Mouse (Mus musculus) limb, embryonic 14.5 days (tissue): Measurements from ENCODE around the gene Rxfp3. TPM values are rescaled to one million over a fixed set of nuclear protein-coding genes. Genes with fewer than 3 reads are reported as not detected.
"Not testable (repeated sequence)": the region's sequence is repeated elsewhere in the genome, so short reads cannot be mapped to it uniquely, and the experiment has no call there.

Source experiments
- ATAC-seq: fragments of 200-750 bp; cut with Nextera tagmentation; 2 replicates; pipeline ENCODE4 v1.8.0; 2017; ENCODE audit warnings: low read depth, moderate number of reproducible peaks, moderate TSS enrichment; ENCODE audit not compliant: low FRiP score
- DNase-seq: peaks from one replicate; pipeline ENCODE4 v3.0.0-alpha.2; 2015; ENCODE audit warnings: low spot score
- H3K27ac ChIP-seq: fragments of 300-500 bp; sonication (generic); replicated peaks from 2 replicates; pipeline ENCODE4 v1.5.1; 2014; ENCODE audit warnings: low read depth, mild to moderate bottlenecking, low read length, moderate library complexity, mixed read lengths
- H3K27me3 ChIP-seq: fragments of 300-500 bp; sonication (generic); 2 replicates; pipeline ENCODE4 v1.6.1; 2014; ENCODE audit warnings: low read length, mixed read lengths; ENCODE audit not compliant: control insufficient read depth, insufficient read depth
- H3K36me3 ChIP-seq: fragments of 300-500 bp; sonication (generic); 2 replicates; pipeline ENCODE4 v1.6.1; 2014; ENCODE audit warnings: mild to moderate bottlenecking, low read length, moderate library complexity, mixed read lengths; ENCODE audit not compliant: control insufficient read depth, insufficient read depth
- H3K4me1 ChIP-seq: fragments of 300-500 bp; sonication (generic); 2 replicates; pipeline ENCODE4 v1.6.1; 2014; ENCODE audit warnings: antibody characterized with exemption, low read length, mixed read lengths; ENCODE audit not compliant: control insufficient read depth, insufficient read depth
- H3K4me2 ChIP-seq: fragments of 300-500 bp; sonication (generic); replicated peaks from 2 replicates; pipeline ENCODE4 v1.6.1; 2014; ENCODE audit warnings: low read depth, mild to moderate bottlenecking, low read length, moderate library complexity; ENCODE audit not compliant: severe bottlenecking
- H3K4me3 ChIP-seq: fragments of 300-500 bp; sonication (generic); replicated peaks from 2 replicates; pipeline ENCODE4 v1.5.1; 2014; ENCODE audit warnings: low read length
- H3K9ac ChIP-seq: fragments of 300-500 bp; sonication (generic); 2 replicates; pipeline ENCODE4 v1.6.1; 2014; ENCODE audit warnings: mild to moderate bottlenecking, low read depth, low read length, moderate library complexity; ENCODE audit not compliant: severe bottlenecking
- H3K9me3 ChIP-seq: fragments of 300-500 bp; sonication (generic); 2 replicates; pipeline ENCODE4 v1.6.1; 2016; ENCODE audit warnings: low read length; ENCODE audit not compliant: control insufficient read depth
- POLR2A ChIP-seq: fragments of 200-500 bp; IDR thresholded peaks from 2 replicates; pipeline ENCODE4 v1.8.0; 2012; ENCODE audit warnings: inconsistent platforms, mild to moderate bottlenecking, moderate library complexity, borderline replicate concordance; ENCODE audit not compliant: insufficient read depth, insufficient read length; ENCODE audit errors: extremely low read depth
- WGBS: fragments of 180-500 bp; shearing (Covaris S2); extraction: QIAGEN DNeasy Blood & Tissue Kit; methylation state at CpG from one replicate; pipeline ENCODE4 v1.1.7; 2014; 5-methylcytosine and 5-hydroxymethylcytosine counted together
- polyA plus RNA-seq, 2 experiments: library from polyadenylated mRNA; depleted of rRNA in 1 of 2; stranded (reverse) in 1 of 2; unstranded in 1 of 2; fragments of >200 nt; fragmentation: Nextera tagmentation in 1 of 2; extraction: Ambion mirVana in 1 of 2; gene quantifications; 2 replicates each; pipeline versions ENCODE4 v1.2.1 to v1.2.3; 2012 to 2014

Gene Rxfp3
- polyA plus RNA-seq, 2 experiments, result 0.72 to 0.81 TPM

DNA sequence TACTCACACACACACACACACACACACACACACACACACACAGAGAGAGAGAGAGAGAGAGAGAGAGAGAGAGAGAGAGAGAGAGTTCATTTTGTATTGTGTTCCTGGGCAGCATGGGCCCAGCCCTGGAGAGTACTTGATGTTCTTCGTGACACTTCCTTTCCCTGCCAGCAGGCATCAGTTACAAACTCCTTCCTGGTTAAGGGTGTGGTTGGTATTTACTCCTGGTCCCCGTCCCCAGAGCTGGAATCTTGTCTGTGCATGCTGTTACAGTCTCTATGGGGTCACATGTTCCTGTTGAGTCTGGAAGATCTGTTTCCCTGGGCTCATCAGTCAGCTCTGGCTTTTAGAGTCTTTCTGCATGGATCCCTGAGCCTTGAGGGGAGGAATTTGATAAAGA lies 47.4 kb downstream of the Rxfp3 start:
- no peak overlapping the region for H3K9ac ChIP-seq
- H3K27ac ChIP-seq, result no peak overlapping the region
- H3K4me2 ChIP-seq, result no peak overlapping the region
- H3K9me3 ChIP-seq, result no peaks in the 10 kb centered on the region
- TF ChIP-seq POLR2A, result no peak
- peaks cover 27% of the 10 kb centered on the region for H3K36me3 ChIP-seq
- ATAC-seq (no peak), DNase-seq (no peak)
- WGBS, result 50% methylated on average over 2 of the region's 2 CpGs
- no peaks in the 10 kb centered on the region for H3K27me3 ChIP-seq
- no peak overlapping the region for H3K4me3 ChIP-seq
- no peaks in the 10 kb centered on the region for H3K4me1 ChIP-seq

GRCm38 (mm10) chr15:10986477-10986876 lies 51.3 kb downstream of the Rxfp3 start:
- DNase-seq, ATAC-seq, H3K9me3 ChIP-seq, H3K4me2 ChIP-seq, H3K27me3 ChIP-seq, H3K4me3 ChIP-seq, H3K9ac ChIP-seq, H3K4me1 ChIP-seq, H3K27ac ChIP-seq: not testable (repeated sequence)
- 80% methylated on average over 2 of the region's 2 CpGs for WGBS
- peaks cover 23% of the 10 kb centered on the region; the same call in 1 of the 2 replicates for H3K36me3 ChIP-seq

DNA sequence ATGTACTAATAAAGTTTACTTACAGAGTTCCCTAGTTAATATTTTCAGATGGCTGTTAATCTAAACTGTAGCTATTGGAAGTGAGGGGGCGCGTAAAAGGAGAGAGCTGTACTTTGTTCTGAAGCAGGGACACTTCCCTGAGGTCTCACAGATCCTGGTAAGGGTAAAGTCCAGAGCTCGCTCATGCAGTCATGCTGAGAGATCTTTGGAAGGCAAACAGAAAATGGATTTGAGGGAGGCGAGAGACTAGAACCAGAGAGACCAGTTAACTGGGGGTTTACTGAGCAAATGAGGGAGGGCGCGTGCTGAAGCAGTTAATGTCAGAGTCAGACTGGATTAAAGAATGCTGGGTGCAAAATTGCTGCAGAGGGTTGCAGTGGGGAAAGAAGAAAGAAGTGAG lies 52.0 kb downstream of the Rxfp3 start:
- no peaks in the 10 kb centered on the region for H3K27me3 ChIP-seq
- DNase-seq (no peak), ATAC-seq (no peak)
- no peak overlapping the region for H3K27ac ChIP-seq
- peaks cover 8% of the 10 kb centered on the region; the same call in 1 of the 2 replicates for H3K4me1 ChIP-seq
- no peaks in the 10 kb centered on the region for H3K9me3 ChIP-seq
- H3K4me3 ChIP-seq, result no peak overlapping the region
- no peak for TF ChIP-seq POLR2A
- H3K4me2 ChIP-seq, result no peak overlapping the region
- WGBS, result 81% methylated on average over 6 of the region's 6 CpGs
- peaks cover 22% of the 10 kb centered on the region; the same call in 1 of the 2 replicates for H3K36me3 ChIP-seq
- H3K9ac ChIP-seq, result no peak overlapping the region

Other genes with a start within 250 kb of the Rxfp3 start
- gene C1qtnf3, start 85.7 kb downstream of the Rxfp3 start, polyA plus RNA-seq (2012; rRNA removed), result 119 and 130 TPM in 2 replicates
- gene C1qtnf3, start 85.7 kb downstream of the Rxfp3 start, polyA plus RNA-seq (2014; fragmentation: Nextera tagmentation; extraction: Ambion mirVana), result 92.6 and 108 TPM in 2 replicates
- 22.2 and 25.7 TPM in 2 replicates for gene Amacr, start 56.2 kb downstream of the Rxfp3 start, polyA plus RNA-seq (2012; rRNA removed)
- gene Amacr, start 56.2 kb downstream of the Rxfp3 start, polyA plus RNA-seq (2014; fragmentation: Nextera tagmentation; extraction: Ambion mirVana), result 25.3 and 26.5 TPM in 2 replicates
- gene Slc45a2, start 37.3 kb downstream of the Rxfp3 start, polyA plus RNA-seq (2012; rRNA removed), result 0.12 and 0.19 TPM in 2 replicates
- gene Slc45a2, start 37.3 kb downstream of the Rxfp3 start, polyA plus RNA-seq (2014; fragmentation: Nextera tagmentation; extraction: Ambion mirVana), result 0.65 and 1.1 TPM in 2 replicates
- gene Adamts12, start 26.8 kb upstream of the Rxfp3 start, polyA plus RNA-seq (2012; rRNA removed), result 9.5 and 10.6 TPM in 2 replicates
- 8.7 and 9.3 TPM in 2 replicates for gene Adamts12, start 26.8 kb upstream of the Rxfp3 start, polyA plus RNA-seq (2014; fragmentation: Nextera tagmentation; extraction: Ambion mirVana)